Mouse (Mus musculus) natural killer cell, adult 2 months (primary cell): Measurements from ENCODE around the gene Oprm1.

Experiments
- DNase-seq, 2 experiments: peaks; one replicate each; pipeline ENCODE4 v3.0.0; 2022; ENCODE audit warnings: low spot score in 2 of 2

The Oprm1 gene

GRCm38 (mm10) chr10:6895796-6896195 is 137.5 kb downstream of the Oprm1 start:
- DNase-seq = no peak

- no peak for DNase-seq
Observed at GRCm38 (mm10) chr10:6896659-6897303, 138.5 kb downstream of the Oprm1 start.

GRCm38 (mm10) chr10:6900126-6900525 is 141.8 kb downstream of the Oprm1 start:
- no peak for DNase-seq

- DNase-seq = no peak
Observed at GRCm38 (mm10) chr10:6901819-6902393, 143.6 kb downstream of the Oprm1 start.

- DNase-seq = no peak
Observed at GRCm38 (mm10) chr10:6909763-6910162, 151.5 kb downstream of the Oprm1 start.

- DNase-seq = no peak
Observed at GRCm38 (mm10) chr10:6915991-6916390, 157.7 kb downstream of the Oprm1 start.

- DNase-seq = no peak
Observed at GRCm38 (mm10) chr10:6916545-6917257, 158.4 kb downstream of the Oprm1 start.

- DNase-seq = no peak
Observed at GRCm38 (mm10) chr10:6926724-6927123, 168.4 kb downstream of the Oprm1 start.

GRCm38 (mm10) chr10:6927600-6928223 is 169.4 kb downstream of the Oprm1 start:
- no peak for DNase-seq

GRCm38 (mm10) chr10:6928905-6929304 is 170.6 kb downstream of the Oprm1 start:
- no peak for DNase-seq

- no peak for DNase-seq
Observed at GRCm38 (mm10) chr10:6930398-6930797, 172.1 kb downstream of the Oprm1 start.

GRCm38 (mm10) chr10:6930889-6931288 is 172.6 kb downstream of the Oprm1 start:
- no peak for DNase-seq

- DNase-seq = no peak
Observed at GRCm38 (mm10) chr10:6934776-6935175, 176.5 kb downstream of the Oprm1 start.

GRCm38 (mm10) chr10:6936671-6937425 is 178.5 kb downstream of the Oprm1 start:
- DNase-seq = no peak

GRCm38 (mm10) chr10:6953115-6953514 is 194.8 kb downstream of the Oprm1 start:
- DNase-seq = no peak

GRCm38 (mm10) chr10:6954533-6954932 is 196.2 kb downstream of the Oprm1 start:
- no peak for DNase-seq

- peak; percentile 57 to 77 for DNase-seq
Observed at GRCm38 (mm10) chr10:6956357-6956756, 198.1 kb downstream of the Oprm1 start.

- no peak for DNase-seq
Observed at GRCm38 (mm10) chr10:6958791-6959190, 200.5 kb downstream of the Oprm1 start.

- no peak for DNase-seq
Observed at GRCm38 (mm10) chr10:6967588-6968242, 209.4 kb downstream of the Oprm1 start.

GRCm38 (mm10) chr10:6968334-6968733 is 210.0 kb downstream of the Oprm1 start:
- DNase-seq = no peak

- DNase-seq = no peak
Observed at GRCm38 (mm10) chr10:6977843-6978242, 219.5 kb downstream of the Oprm1 start.
